Mouse (Mus musculus): ENCODE measurements at regions not wholly inside any gene's neighbourhood (a gene's known extent, or its start where the extent isn't known, plus 50 kb on each side); places are given as distances from the start of the nearest gene placed in this dataset.

DNA sequence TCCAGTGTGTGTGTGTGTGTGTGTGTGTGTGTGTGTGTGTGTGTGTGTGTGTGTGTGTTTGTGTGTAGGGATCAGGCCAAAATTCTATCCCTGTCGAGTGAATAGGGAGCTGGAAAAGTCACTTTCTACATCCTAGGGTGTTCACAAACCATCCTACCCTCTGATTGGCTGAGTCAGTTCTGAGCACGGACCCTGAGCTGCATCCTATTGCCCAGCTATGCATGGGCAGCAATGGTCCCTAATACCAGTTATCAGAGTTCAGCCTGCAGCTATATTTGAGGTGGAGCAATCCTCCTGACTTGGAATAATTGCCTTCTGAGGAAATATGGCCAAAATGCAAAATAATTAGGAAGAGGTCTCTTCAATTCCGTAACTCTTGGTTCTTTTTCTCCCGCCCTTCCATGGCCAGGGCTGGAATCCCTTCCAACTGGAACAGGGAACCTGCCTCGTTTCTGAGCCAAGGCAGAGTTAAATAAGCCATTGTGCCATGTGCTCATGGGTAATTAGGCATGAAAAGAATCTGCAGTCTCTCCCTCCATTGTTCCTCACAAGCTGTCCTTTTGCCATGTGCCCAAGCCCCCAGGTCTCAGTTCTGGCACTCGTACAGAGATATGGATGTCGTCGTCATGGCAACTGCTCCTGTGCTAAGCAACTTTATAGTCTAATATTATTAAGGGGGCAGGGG is 141.5 kb upstream of the Ubash3b start:
- peak; percentile 5 for DNase-seq (ENCODE audit: low spot score)

DNA sequence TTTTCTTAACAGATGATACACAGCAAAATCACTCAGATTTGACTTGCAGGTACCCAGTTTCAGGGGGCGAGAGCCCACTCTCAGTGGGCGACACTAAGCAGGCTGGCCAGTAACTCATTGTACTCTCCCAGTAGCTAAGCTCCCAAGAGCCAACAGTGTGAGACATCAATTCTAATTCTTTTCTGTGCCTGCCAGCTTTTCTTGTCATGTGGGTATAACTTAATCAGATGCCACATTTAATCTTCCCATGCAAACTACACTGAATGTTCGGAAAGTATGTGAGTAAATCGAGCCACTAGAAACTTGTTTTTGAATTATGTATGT is 124.6 kb upstream of the Ubash3b start:
- DNase-seq (ENCODE audit: low spot score), result no peak

DNA sequence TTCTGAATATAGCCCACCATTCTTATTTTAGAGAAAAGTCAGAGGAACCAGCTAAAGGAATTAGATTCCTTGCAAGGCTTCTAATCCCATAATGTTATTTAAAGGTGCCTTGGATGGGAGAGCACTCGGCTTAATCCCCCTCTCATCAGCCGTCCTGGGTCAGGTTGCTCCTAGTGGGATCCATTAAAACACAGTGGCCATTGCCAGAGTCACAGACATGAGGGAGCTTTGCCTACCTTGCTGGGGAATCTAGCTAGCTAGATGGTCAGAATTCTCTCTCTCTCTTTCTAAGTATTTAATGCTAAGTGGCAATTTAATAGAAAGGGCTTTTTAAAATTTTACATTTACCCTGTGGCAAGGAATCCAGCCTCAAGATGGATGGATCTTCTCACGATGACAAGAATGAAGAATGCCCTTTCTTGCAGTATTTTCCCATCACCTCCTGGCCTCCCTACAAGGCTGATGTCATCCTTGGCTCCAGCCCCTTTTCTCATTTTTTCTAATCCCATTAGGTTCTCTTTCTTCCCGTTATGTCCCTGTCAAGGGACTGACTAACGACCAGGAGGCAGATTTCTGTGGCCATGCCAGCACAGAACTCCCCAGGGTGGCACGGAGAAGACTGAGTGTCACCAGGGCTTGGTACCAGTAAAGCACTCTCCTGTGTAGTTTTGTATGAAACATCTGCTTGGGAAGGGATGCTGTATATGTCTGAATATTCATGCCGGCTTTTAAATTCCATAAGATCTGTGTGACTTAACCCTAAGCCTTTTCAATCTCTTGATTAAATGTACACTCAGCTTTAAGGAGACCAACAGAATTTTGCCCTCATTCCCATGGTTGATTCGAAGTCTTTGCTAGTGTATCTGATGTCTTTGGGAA is 124.0 kb upstream of the Ubash3b start:
- peak; percentile 71 for DNase-seq (ENCODE audit: low spot score)

DNA sequence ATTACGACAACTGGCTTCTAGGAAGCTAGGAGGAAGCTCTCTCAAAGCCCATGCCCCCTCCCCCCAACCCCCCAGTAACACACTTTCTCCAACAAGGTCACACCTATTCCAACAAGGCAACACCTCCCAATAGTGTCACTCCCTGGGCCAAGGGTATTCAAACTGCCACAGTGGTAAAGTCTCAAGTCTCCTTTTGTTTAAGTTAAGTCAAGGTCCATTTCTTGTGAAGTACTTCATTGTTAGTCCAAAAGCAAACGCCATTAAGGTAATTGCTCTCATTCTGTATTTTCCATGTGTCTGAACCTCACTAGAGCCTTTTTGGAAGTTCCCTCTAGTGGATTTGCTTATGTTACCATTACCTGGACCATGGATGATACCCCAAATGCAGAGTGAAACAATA is 116.2 kb upstream of the Ubash3b start:
- DNase-seq (ENCODE audit: low spot score), result no peak

DNA sequence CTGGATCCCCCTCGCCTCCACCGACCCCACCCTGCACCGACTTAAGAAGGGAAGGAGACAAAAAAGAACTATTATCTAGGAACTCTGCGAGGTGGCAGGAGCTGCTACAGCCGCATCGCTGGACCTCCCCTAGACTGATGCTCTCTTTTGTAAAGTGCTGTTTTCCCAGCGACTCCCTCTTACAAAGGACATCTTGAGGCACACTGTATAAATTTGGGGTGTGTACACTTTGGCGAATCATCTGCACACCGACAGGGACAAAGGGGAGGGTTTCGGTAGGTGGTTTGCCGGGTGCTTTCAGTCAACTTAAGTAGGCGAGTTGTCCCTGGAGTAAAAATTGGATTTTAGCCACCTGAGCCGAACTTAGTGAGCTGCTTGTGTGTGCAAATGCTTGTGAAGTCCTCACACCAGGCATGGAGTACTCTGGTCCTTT is 112.4 kb upstream of the Ubash3b start:
- peak; percentile 16 for DNase-seq (ENCODE audit: low spot score)

DNA sequence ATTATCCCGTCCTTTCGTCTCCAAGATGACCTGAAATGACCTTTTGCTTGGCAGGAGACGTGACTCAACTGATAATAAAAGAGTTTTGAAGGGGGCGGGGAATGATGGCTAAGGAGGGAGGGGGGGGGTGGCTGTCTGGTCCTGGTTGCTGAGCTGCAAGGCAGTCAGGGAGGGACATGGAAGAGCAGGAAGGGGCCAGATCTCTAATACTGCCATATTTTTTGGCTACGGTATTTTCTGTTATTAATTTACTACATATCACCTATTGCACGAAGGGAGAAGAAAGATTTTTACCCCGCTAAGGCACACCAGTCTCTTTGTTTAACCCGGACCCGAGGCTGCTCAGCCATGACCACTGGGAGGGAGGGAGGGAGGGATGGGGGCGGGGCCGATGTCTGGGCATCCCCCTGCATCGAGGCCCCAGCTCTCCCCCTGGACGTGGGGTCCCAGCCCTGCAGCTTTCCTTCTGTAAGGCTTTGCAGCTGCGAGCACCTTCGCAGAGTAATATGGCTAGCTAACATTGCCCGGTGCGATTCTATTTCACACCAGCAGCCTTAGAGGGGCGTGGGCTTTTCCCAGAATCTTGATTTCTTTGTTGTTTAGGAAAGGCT is 111.8 kb upstream of the Ubash3b start:
- DNase-seq (ENCODE audit: low spot score), result peak; percentile 48

DNA sequence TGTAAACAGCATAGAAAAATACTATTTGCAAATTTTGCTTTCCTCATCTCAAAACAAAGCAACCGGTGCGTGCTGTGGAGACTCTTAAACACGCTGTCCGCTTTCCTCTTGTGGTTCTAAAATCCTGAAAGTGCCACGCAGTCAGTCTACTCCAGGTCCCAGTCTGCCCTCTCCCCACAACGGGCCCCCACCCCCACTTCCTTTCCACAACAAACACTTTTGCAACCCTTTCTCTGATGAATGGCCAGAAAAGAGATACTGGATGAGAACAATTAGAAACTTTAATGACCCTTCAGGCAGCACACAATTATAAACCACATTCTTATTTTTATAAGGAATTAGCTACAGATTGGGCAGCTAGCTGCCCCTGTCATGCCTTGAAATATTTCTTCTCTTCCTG is 111.1 kb upstream of the Ubash3b start:
- no peak for DNase-seq (ENCODE audit: low spot score)

DNA sequence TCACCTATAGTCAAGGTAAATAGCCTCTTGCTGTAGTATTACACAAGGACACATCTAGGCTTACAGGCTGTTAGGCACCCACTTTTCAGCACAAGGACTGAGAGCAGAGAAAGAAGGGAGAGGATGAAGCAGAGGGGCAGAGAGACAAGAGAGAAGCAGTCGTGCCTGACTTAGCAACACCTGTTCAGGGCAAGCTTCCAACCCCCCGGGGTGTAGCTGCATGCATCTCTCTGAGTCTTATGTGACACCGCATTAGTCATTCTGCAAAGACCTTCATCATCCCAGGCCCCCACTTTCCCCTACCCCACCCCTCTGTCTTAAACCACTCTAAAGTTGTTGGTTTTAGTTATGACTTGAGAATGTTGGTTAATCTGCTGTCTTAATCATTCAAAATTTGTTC is 106.6 kb upstream of the Ubash3b start:
- no peak for DNase-seq (ENCODE audit: low spot score)

DNA sequence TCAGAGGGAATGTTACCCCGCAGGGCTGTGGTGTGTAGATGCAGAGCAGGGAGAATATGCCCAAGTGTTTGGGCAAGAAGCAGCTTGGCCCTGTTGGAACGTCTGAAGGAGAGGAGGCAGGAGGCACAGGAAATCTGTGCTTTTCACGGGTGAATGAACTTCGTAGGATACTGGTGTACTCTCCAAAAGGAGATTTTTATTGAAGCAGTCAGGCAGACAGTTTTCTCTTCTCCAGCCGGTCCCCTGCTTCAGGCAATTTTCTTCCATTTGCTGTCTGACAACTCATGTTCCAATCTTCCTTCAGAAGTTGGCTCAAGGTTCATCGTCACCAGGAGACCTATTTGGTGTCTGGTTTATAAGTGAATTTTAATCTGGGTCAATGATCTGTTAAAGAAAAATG is 103.0 kb upstream of the Ubash3b start:
- no peak for DNase-seq (ENCODE audit: low spot score)

DNA sequence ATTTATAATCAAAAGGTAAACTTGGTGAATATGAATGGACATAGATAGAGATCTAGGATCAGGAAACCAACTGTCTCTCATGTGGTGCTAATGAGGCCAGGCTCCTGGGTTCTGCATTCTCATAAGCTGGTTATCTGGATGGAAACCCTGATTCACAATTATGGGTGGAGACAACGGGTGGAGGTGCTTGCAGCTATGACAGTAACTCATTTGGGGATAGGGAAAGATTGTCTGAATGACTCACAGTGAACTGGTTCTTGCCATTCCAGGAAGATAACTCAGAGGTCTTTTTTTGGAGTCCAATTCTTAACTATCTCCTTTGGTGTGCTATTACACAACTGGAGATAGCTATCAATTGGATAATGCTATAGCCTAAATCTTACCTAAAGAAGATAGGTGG is 95.7 kb upstream of the Ubash3b start:
- peak; percentile 10 for DNase-seq (ENCODE audit: low spot score)

DNA sequence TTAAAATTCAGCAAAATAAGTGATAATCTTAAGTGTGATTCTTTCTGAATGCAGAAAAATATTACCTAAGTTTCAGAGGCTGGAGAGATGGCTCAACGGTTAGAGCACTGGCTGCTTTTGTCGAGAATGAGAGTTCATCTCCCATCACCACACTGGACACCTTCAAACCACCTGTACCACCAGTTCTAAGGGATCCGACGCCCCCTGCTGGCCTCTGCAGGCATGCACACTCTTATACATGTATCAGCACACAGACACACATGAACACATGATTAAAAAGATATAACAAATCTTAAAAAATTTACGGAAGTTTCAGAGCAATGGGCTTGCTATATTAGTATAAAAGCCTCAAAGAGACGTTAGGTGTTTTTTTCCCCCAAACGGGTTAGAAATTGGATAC is 80.9 kb upstream of the Ubash3b start:
- DNase-seq (ENCODE audit: low spot score), result no peak

DNA sequence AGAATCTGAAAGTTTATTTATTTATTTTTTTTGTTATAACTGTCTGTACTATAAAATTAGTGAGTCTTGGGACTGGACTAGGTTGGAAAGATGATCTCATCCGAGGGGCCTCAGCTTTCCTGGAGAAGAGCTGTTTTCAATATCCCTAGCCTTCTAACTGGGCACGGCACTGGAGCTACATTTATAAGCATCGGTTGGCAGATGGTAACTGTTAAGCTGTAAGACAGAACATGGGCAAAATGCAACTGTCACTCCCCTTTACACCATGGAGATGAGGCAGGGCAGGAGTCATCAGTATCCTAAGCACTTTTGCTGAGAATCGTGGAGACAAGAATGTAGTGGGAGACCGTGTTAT is 77.6 kb upstream of the Ubash3b start:
- DNase-seq (ENCODE audit: low spot score), result no peak

DNA sequence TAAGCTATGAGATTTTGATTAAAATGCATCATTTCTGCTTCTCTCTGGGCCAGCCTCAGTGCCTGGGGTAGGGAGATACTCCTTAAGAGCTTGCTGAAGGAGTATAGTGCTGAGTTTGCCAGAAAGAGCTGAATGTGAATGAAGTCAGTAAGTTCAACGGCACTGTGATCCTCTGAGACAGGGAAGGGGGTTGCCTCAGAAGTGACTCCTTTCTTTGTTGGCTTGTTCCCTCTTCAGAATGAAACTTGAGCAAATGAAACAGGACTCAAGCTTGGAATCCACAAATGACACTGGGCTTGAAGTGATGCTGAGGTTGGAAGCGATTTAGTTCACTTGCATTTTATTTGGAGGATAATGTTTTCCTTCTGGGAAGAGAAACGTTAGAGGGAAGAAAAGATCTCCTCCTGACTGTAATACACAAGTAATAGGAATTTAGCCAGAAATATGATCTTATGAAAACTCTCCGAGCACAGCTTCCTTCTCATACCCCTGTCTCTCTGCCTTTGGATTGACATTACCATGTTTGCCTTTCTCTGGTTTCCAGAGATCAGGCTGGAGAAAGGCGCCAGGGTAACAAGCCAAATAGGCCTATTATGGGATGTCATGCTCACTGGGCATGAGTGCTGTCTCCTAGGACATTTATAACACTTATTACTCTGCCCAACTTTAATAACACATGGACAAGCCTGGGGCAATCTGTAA is 77.0 kb upstream of the Ubash3b start:
- DNase-seq (ENCODE audit: low spot score), result no peak

DNA sequence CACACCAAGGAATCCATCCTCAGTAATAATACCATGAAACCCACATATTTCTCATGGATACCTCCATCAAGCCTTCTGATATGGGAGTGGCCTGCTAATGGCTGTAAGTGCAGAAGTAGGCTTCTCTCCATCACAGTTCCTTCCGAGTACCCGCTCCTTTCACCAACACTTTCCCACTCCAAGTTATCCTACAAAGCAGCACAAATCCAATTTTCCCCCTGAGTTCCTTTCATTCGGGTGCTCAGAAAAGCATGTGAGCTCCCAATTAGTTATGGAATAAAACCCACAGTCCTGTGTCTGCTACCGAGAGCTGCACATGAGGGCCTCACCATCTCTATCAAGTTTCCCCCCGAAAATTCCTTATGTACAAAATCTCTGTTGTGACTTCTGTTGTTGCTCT is 75.8 kb upstream of the Ubash3b start:
- DNase-seq (ENCODE audit: low spot score), result no peak

DNA sequence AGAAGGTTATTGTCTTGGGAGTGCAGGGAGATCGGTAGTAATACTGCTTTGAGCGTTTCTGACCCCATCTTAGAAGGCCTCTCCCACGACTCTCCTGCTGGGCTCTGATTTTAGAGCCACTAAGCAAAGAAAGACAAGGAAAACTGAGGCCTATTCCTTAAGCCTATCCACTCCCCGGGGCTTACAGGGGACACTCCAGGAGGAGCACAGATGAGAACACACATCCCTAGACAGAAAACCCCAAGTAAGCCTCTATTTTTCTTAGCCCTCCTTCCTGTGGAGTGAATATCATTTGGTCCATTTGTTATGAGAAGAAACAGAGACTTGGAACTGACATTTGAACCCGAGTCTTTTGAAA is 67.7 kb upstream of the Ubash3b start:
- no peak for DNase-seq (ENCODE audit: low spot score)

DNA sequence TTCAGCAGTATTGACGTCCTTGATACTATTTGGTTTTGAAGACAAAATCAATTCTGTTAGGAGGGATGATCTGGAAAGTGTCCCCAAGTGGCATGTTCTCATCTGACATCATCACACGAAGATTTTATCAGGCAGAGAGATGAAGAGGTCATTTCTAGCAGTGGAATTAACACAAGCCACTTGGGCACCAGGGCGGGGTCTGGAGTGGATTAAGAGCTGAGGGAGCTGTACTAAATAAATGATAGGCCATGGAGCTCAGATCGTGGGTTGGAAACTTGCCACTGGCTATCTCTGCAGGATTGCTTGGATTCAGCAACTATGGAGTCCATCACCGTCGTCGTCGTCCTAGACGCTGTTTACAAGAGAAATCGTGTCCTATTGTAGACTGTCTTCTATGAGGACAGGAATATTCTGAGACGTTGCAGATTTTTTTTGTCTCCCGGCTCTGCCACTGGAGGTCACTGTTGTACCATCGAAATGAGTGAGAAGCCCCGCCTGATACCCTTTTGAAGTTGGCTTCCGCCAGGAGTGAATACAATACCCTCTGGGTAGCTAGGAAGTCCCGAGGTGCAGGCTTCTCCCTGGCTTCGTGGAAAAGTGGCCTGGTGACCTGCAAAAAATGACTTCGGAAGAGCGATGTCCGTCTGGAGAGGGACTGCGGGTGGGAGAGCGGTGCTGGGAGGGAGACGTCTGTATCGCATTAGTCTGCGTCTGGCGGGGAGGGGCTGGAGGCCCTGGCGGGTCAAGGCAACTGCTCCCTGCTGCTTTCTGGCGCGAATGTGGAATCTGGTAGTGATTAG is 67.1 kb upstream of the Ubash3b start:
- peak; percentile 94 for DNase-seq (ENCODE audit: low spot score)

DNA sequence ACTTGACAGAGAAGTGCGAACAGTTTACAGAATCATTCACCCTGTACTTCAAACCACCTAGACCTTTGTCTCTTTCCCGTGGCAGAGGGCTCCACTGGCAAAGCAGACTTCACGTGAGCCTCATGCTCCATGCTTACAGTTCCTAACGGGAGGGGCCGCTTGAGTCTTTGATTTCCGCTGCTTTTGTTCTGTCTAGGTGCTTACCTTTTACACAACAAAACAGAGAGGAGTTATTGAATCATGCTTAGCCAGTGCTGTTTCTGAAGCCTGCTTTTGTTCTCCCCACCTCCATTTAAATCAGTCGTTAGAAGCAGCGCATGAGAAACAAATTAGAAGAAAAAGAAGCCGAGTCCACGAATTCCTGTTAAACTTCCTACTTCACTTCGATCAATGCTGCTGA is 61.9 kb upstream of the Ubash3b start:
- DNase-seq (ENCODE audit: low spot score), result no peak

DNA sequence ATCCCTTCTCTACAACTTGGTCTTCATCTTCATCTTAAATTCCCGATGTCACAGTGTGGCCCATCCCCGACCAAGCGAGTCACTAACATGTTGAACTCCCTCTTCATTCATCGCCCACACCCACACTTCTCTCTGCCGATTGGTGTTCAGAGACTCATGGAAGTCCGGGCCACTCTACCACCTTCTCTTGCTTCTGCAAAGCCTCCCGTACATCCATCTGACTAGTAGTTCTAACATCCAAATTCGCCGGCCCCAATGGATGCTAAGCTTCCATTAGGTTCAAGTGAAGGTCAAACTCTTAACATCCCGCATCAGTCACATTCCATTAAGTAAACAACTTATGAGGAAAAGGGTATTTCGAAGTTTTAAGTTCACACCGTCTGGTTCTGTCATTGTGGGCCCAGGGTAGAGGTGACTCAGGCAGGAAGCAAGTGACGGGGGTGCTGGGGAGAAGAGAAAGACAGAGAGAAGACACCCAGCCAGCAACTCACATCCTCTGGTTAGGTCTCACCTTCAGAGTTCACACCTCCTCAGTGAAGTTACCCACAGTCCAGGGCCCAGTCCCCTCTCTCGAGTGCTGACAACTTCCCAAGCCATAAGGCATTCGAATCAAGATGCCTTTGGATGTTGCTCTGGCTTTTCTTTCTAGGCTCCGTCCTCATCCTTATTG is 61.0 kb upstream of the Ubash3b start:
- DNase-seq (ENCODE audit: low spot score), result no peak

DNA sequence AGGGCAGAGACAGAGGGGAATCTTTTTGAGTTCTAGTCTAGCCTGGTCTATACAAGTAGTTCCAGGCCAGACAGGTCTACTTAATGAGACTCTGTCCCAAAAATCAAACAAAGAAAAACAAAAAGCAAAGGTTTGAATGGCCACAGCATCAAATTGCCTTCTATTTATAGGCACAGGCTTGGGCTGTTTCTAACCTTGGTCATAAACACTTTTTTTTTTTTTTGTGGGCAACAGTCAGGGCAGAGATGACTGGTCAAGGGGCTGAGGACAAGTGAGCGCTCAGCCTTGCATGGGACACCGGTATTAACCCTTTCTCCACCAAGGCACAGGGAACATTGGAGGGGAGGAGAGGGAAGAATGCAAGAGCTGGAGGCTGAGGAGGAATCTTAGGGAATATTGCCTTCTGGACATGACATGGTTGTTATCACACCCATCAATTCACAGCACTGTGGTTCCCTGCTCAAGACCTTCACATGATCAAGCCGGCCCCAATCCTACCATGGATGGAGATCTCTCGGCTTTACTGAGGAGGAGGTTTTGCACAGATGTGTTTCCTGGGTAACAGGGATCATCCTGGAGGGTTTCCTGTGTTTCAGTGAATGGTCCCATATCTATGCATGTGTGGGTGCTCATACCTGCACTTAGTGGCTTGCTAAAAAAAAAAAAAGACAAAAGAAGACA is 59.8 kb upstream of the Ubash3b start:
- no peak for DNase-seq (ENCODE audit: low spot score)

DNA sequence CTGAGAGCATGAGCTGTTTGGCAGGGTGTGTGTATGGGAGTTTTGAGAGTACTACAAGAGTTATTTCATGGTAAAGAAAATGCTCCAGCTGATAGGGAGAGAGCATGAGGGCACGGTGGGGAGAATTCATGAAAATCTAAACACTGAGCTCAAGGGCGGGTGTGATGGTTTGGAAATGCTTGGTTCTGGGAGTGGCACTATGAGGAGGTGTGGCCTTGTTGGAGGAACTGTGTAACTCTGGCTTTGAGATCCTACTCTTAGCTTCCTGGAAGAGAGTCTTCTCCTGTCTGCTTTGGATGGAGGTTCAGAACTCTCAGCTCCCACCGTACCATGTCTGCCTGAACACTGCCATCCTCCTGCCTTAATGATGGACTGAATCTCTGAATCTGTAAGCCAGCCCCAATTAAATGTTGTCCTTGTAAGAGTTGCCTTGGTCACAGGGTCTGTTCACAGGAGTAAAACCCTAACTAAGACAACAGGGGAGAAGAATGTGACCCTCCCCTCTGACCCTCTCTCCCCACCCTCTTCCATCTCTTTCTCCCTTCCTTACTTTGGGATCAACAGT is 58.7 kb upstream of the Ubash3b start:
- DNase-seq (ENCODE audit: low spot score), result no peak

DNA sequence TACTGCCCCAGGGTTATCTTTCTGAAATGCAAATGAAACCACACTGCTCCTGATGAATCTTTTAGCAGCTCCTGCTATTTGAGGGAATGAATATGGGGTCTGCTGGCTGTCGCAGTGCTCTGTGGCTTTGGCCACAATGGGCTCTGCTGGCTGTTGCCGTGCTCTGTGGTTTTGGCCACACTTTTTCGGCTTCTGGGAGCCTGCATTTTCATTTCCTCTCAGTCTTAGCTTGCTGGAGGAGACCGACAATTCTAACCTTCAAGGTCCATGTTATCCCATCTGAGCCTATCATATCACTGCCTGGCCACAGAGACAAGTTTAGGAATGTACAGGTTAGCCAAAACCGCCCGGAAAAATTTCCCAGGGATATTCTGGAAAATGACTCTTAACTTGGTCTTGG is 57.2 kb upstream of the Ubash3b start:
- no peak for DNase-seq (ENCODE audit: low spot score)

All from MN1 (cell line).